ENCODE assay signal across 8 mouse cellular contexts in genomic region chr6:88842731-88843151, GRCm38 (mm10). TPM values are rescaled to one million over a fixed set of nuclear protein-coding genes. Genes with fewer than 3 reads are reported as not detected.
A peak's percentile ranks its signal among the peaks of the same experiment; 100 is the strongest.
DNase-seq lines count a peak whose midpoint lies in the region; ATAC-seq and TF ChIP-seq lines count a peak whose summit lies in the region.

No protein-coding gene starts in this region.

- H3K4me2 ChIP-seq in embryonic facial prominence, embryonic 11.5 days (ENCODE audit: low read depth, low read length), result peak overlapping the region; percentile 91
- H3K4me2 ChIP-seq in intestine, embryonic 14.5 days (ENCODE audit: low read length), result peak overlapping the region; percentile 74

- no peak; the same call in 1 of the 2 replicates for TF ChIP-seq CTCF in layer of hippocampus, adult 2 months (conservative IDR thresholded peaks at IDR 0.05)

- H3K9me3 ChIP-seq in embryonic facial prominence, embryonic 11.5 days (replicated peaks; ENCODE audit: control insufficient read depth, low read length), result no peaks in the 10 kb centered on the region
- H3K9me3 ChIP-seq in intestine, embryonic 14.5 days (ENCODE audit: control insufficient read depth, low read length), result no peaks in the 10 kb centered on the region
- no peaks in the 10 kb centered on the region for H3K9me3 ChIP-seq in midbrain, embryonic 10.5 days (replicated peaks)

- peaks cover 7% of the 10 kb centered on the region; the same call in 1 of the 2 replicates for H3K4me1 ChIP-seq in embryonic facial prominence, embryonic 11.5 days (ENCODE audit: control insufficient read depth, insufficient read depth, low read length)
- peaks cover 14% of the 10 kb centered on the region for H3K4me1 ChIP-seq in intestine, embryonic 14.5 days (replicated peaks; ENCODE audit: control insufficient read depth, insufficient read depth, low read length)
- H3K4me1 ChIP-seq in midbrain, embryonic 10.5 days, result peaks cover 28% of the 10 kb centered on the region

- DNase-seq in layer of hippocampus, adult 2 months (ENCODE audit: low spot score in 2 of 2), result peak in 1 of 2 experiments; percentile 42
- DNase-seq in layer of hippocampus, adult 11-12 months (ENCODE audit: low spot score), result no peak
- peak; percentile 25 for DNase-seq in T-cell, adult 2 months (ENCODE audit: low spot score)
- DNase-seq in embryonic facial prominence, embryonic 11.5 days (ENCODE audit: low spot score), result peak; percentile 39
- no peak for DNase-seq in intestine, embryonic 14.5 days (ENCODE audit: low spot score)
- no peak for DNase-seq in midbrain, embryonic 10.5 days (ENCODE audit: low spot score)
- DNase-seq in thymus, postnatal 0 days (ENCODE audit: low spot score), result peak; percentile 48
- no peak for DNase-seq in kidney, postnatal 14 days

- H3K27ac ChIP-seq in layer of hippocampus, adult 2 months, result peak overlapping the region; percentile 97
- peak overlapping the region; percentile 71 for H3K27ac ChIP-seq in embryonic facial prominence, embryonic 11.5 days (replicated peaks; ENCODE audit: low read depth, low read length)
- peak overlapping the region; percentile 69 for H3K27ac ChIP-seq in intestine, embryonic 14.5 days (ENCODE audit: low read depth)
- peak overlapping the region; percentile 89 for H3K27ac ChIP-seq in midbrain, embryonic 10.5 days (replicated peaks)

- peak overlapping the region; percentile 96 for H3K4me3 ChIP-seq in layer of hippocampus, adult 2 months
- peak overlapping the region; percentile 84 for H3K4me3 ChIP-seq in embryonic facial prominence, embryonic 11.5 days (ENCODE audit: low read depth, low read length)
- H3K4me3 ChIP-seq in intestine, embryonic 14.5 days (ENCODE audit: low read depth, low read length), result peak overlapping the region; percentile 76
- H3K4me3 ChIP-seq in midbrain, embryonic 10.5 days, result peak overlapping the region; percentile 79

- H3K9ac ChIP-seq in embryonic facial prominence, embryonic 11.5 days (replicated peaks; ENCODE audit: low read length), result peak overlapping the region; percentile 70
- peak overlapping the region; percentile 61 for H3K9ac ChIP-seq in intestine, embryonic 14.5 days (ENCODE audit: low read length)

- no peaks in the 10 kb centered on the region for H3K27me3 ChIP-seq in embryonic facial prominence, embryonic 11.5 days (ENCODE audit: control insufficient read depth, insufficient read depth, low read length)
- no peaks in the 10 kb centered on the region for H3K27me3 ChIP-seq in intestine, embryonic 14.5 days (replicated peaks; ENCODE audit: control insufficient read depth, insufficient read depth, low read length)
- H3K27me3 ChIP-seq in midbrain, embryonic 10.5 days (ENCODE audit: low read depth, poor library complexity, severe bottlenecking), result peaks cover 8% of the 10 kb centered on the region; the same call in 1 of the 2 replicates

- no peak; the same call in 1 of the 2 replicates for ATAC-seq in embryonic facial prominence, embryonic 11.5 days (replicated peaks; ENCODE audit: insufficient number of reproducible peaks, low FRiP score, low TSS enrichment, low read depth)
- ATAC-seq in intestine, embryonic 14.5 days (replicated peaks; ENCODE audit: low FRiP score, low TSS enrichment, low read depth), result peak; percentile 1; the same call in 1 of the 2 replicates

- WGBS in embryonic facial prominence, embryonic 11.5 days, result under 1% methylated on average over 28 of the region's 32 CpGs
- WGBS in intestine, embryonic 14.5 days, result under 1% methylated on average over 29 of the region's 32 CpGs
- 1% methylated on average over 32 of the region's 32 CpGs for WGBS in midbrain, embryonic 10.5 days

- H3K36me3 ChIP-seq in embryonic facial prominence, embryonic 11.5 days (replicated peaks; ENCODE audit: control insufficient read depth, insufficient read depth, low read depth, low read length), result no peaks in the 10 kb centered on the region; the same call in 1 of the 2 replicates
- H3K36me3 ChIP-seq in intestine, embryonic 14.5 days (ENCODE audit: control insufficient read depth, insufficient read depth, low read length), result peaks cover 18% of the 10 kb centered on the region
- peaks cover 34% of the 10 kb centered on the region for H3K36me3 ChIP-seq in midbrain, embryonic 10.5 days

RNA-seq across cellular contexts. Expression of gene Abtb1, which starts 1.0 kb away (rescaled TPM):
- total RNA-seq in layer of hippocampus, adult 2 months (2021), result 10 to 100 TPM; 33.4 to 37.1 TPM
- 13.7 and 16.5 TPM in 2 replicates for polyA plus RNA-seq in embryonic facial prominence, embryonic 11.5 days (2014; fragmentation: Nextera tagmentation; extraction: Ambion mirVana)
- polyA plus RNA-seq in intestine, embryonic 14.5 days (2014; fragmentation: Nextera tagmentation; extraction: Ambion mirVana), result 21.8 and 23.0 TPM in 2 replicates
- 22.5 and 26.3 TPM in 2 replicates for polyA plus RNA-seq in midbrain, embryonic 10.5 days (2016; fragmentation: Nextera tagmentation; extraction: Ambion mirVana)
- 64.7 and 77.2 TPM in 2 replicates for polyA plus RNA-seq in thymus, postnatal 0 days (2015; fragmentation: Nextera tagmentation; extraction: Ambion mirVana)

RNA-seq across cellular contexts. Expression of gene Podxl2, which starts 32.1 kb away (rescaled TPM):
- total RNA-seq in layer of hippocampus, adult 2 months (2021), result 100 to 1,000 TPM; 160 to 165 TPM
- 56.8 and 71.1 TPM in 2 replicates for polyA plus RNA-seq in embryonic facial prominence, embryonic 11.5 days (2014; fragmentation: Nextera tagmentation; extraction: Ambion mirVana)
- 68.0 and 71.4 TPM in 2 replicates for polyA plus RNA-seq in intestine, embryonic 14.5 days (2014; fragmentation: Nextera tagmentation; extraction: Ambion mirVana)
- polyA plus RNA-seq in midbrain, embryonic 10.5 days (2016; fragmentation: Nextera tagmentation; extraction: Ambion mirVana), result 69.4 and 117 TPM in 2 replicates
- polyA plus RNA-seq in thymus, postnatal 0 days (2015; fragmentation: Nextera tagmentation; extraction: Ambion mirVana), result 14.1 and 16.9 TPM in 2 replicates

RNA-seq across cellular contexts. Expression of gene Mcm2, which starts 55.8 kb away (rescaled TPM):
- 1 to 10 TPM; 5.7 to 7.4 TPM for total RNA-seq in layer of hippocampus, adult 2 months (2021)
- 202 and 203 TPM in 2 replicates for polyA plus RNA-seq in embryonic facial prominence, embryonic 11.5 days (2014; fragmentation: Nextera tagmentation; extraction: Ambion mirVana)
- 139 and 152 TPM in 2 replicates for polyA plus RNA-seq in intestine, embryonic 14.5 days (2014; fragmentation: Nextera tagmentation; extraction: Ambion mirVana)
- polyA plus RNA-seq in midbrain, embryonic 10.5 days (2016; fragmentation: Nextera tagmentation; extraction: Ambion mirVana), result 290 and 301 TPM in 2 replicates
- 138 and 161 TPM in 2 replicates for polyA plus RNA-seq in thymus, postnatal 0 days (2015; fragmentation: Nextera tagmentation; extraction: Ambion mirVana)

RNA-seq across cellular contexts. Expression of gene Tpra1, which starts 59.3 kb away (rescaled TPM):
- total RNA-seq in layer of hippocampus, adult 2 months (2021), result 10 to 100 TPM; 48.6 to 51.1 TPM
- 41.0 and 45.0 TPM in 2 replicates for polyA plus RNA-seq in embryonic facial prominence, embryonic 11.5 days (2014; fragmentation: Nextera tagmentation; extraction: Ambion mirVana)
- polyA plus RNA-seq in intestine, embryonic 14.5 days (2014; fragmentation: Nextera tagmentation; extraction: Ambion mirVana), result 54.0 and 59.6 TPM in 2 replicates
- 56.0 and 57.6 TPM in 2 replicates for polyA plus RNA-seq in midbrain, embryonic 10.5 days (2016; fragmentation: Nextera tagmentation; extraction: Ambion mirVana)
- 77.0 and 78.8 TPM in 2 replicates for polyA plus RNA-seq in thymus, postnatal 0 days (2015; fragmentation: Nextera tagmentation; extraction: Ambion mirVana)

Comparison
In these comparisons a context has a peak if more than half of its experiments do, and no peak if none do; other contexts are left out.
1. DNase-seq: peak in T-cell, adult 2 months (single experiment), embryonic facial prominence, embryonic 11.5 days (single experiment) and thymus, postnatal 0 days (single experiment); none in layer of hippocampus, adult 11-12 months (single experiment), intestine, embryonic 14.5 days (single experiment), midbrain, embryonic 10.5 days (single experiment) and kidney, postnatal 14 days (single experiment).
2. Peak in every context shown above with its lines, with median percentiles within 50 percentile points of each other: H3K27ac ChIP-seq and H3K4me3 ChIP-seq.